Mouse (Mus musculus) lung, adult 2 months (tissue): ENCODE measurements around the gene Fcrl6. TPM values are rescaled to one million over a fixed set of nuclear protein-coding genes. Genes with fewer than 3 reads are reported as not detected.

Source experiments
- DNase-seq: peaks from one replicate; pipeline ENCODE4 v3.0.0; 2022
- H3K4me1 ChIP-seq: fragments of 200-500 bp; 2 replicates; pipeline ENCODE4 v1.6.1; 2011; ENCODE audit warnings: low read length; ENCODE audit not compliant: control insufficient read depth, insufficient read depth
- H3K4me3 ChIP-seq: fragments of 200-500 bp; replicated peaks from 2 replicates; pipeline ENCODE3; 2011; ENCODE audit warnings: low read depth, mild to moderate bottlenecking, control low read depth, low read length; ENCODE audit errors: extremely low read depth
- CTCF ChIP-seq: fragments of 200-500 bp; IDR thresholded peaks from 2 replicates; pipeline ENCODE4 v1.5.1; 2011; ENCODE audit warnings: mild to moderate bottlenecking, low read length, control low read depth; ENCODE audit not compliant: insufficient read depth
- POLR2A ChIP-seq: fragments of 200-500 bp; IDR thresholded peaks from 2 replicates; pipeline ENCODE4 v1.6.1; 2011; ENCODE audit warnings: low read depth, mild to moderate bottlenecking, control low read depth, low read length, borderline replicate concordance; ENCODE audit errors: extremely low read depth
- WGBS: fragments of 180-500 bp; shearing (Covaris S2); methylation state at CpG from one replicate; pipeline ENCODE4 v1.1.7; 2018; 5-methylcytosine and 5-hydroxymethylcytosine counted together
- polyA plus RNA-seq: library from polyadenylated mRNA; depleted of rRNA; stranded (reverse); fragments of >200 nt; gene quantifications from 2 replicates; pipeline ENCODE4 v1.2.3, GENCODE M21; 2012; rRNA removed

Fcrl6 gene
- polyA plus RNA-seq, 1 experiment = not detected

GRCm38 (mm10) chr1:172555638-172556037 is 46.7 kb downstream of the Fcrl6 start, which contains the start of gene Vsig8:
TSS of gene Vsig8 (plus strand) at chr1:172555938.
- no peak for DNase-seq
- no peak for TF ChIP-seq CTCF
- no peak for TF ChIP-seq POLR2A
- Histone ChIP-seq H3K4me3 (no peak within 1 kb of the TSS), H3K4me1 (peaks cover 6% of the 10 kb centered on the region; the same call in 1 of the 2 replicates)
- WGBS = 75% methylated on average over 11 of the region's 11 CpGs

DNA sequence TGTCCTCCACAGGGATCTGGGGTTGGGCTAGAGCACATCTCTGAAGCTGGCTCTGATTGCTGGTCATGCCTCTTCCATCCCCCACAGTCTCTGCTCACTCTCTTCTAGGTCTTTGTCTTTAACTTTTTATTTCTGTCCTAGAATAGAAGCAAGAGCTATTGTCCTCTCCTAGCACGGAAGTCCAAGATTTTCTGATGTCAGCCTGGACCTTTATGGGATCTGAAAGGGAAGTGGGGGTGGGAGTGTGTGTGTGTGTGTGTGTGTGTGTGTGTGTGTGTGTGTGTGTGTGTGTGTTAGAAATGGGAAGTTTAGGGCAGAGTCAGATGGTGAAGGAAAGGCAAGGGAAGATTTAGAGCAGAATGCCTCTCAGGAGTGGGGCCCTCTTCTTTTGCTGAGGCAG is 49.7 kb downstream of the Fcrl6 start:
- Histone ChIP-seq H3K4me1 (peaks cover 4% of the 10 kb centered on the region; the same call in 1 of the 2 replicates), H3K4me3 (no peak overlapping the region)
- DNase-seq = no peak
- TF ChIP-seq POLR2A (no peak), CTCF (no peak)
- WGBS = 65% methylated on average over 1 of the region's 1 CpGs

GRCm38 (mm10) chr1:172551009-172551408 is 51.3 kb downstream of the Fcrl6 start:
- no peak for TF ChIP-seq CTCF
- WGBS = 17% methylated on average over 7 of the region's 7 CpGs
- Histone ChIP-seq H3K4me3 (no peak overlapping the region), H3K4me1 (peaks cover 4% of the 10 kb centered on the region; the same call in 1 of the 2 replicates)
- no peak for DNase-seq

DNA sequence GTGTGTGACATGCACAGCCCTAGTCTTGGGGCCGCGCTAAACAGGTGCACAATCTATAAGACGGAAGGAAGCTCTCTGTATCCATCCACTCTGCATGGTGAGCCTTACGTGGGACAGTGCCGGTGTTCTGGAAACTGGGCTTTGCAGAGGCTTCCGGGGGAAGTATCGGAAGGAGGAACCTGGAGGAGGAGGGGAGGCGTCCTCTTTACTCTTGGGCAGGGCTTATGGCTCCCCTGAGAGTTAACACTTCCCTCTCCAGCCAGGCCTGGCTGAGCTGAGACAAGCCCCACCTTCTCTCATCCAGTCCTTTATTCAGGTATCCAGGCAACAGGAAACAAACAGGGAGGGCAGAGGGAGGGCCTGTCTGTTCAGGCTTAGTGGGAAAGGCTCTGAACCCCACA is 51.8 kb downstream of the Fcrl6 start:
- peak; percentile 60 for DNase-seq
- H3K4me1 ChIP-seq = peaks cover 4% of the 10 kb centered on the region; the same call in 1 of the 2 replicates
- under 1% methylated on average over 8 of the region's 8 CpGs for WGBS
- TF ChIP-seq POLR2A = peak; percentile 23; the same call in 1 of the 2 replicates
- TF ChIP-seq CTCF = no peak
- H3K4me3 ChIP-seq = peak overlapping the region; percentile 86

DNA sequence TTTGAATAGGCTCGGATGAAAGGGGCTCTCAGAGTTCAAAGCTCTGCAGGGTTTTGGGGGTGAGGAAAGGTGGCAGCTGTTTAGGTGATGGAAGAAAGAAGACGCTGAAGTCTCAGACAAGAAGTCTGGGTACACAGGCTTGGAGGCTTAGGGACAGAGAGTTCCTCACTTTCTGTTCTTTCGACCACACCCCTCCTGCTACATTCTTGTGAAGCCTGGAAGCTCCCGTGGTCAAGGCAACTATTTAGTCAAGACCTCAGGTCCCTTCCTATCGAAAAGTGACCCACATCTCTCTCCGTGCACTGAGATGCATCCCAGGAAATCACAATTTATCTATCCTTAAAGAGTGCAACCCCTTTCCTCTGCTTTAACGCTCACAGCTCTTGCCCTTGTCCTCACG is 52.6 kb downstream of the Fcrl6 start:
- WGBS = 14% methylated on average over 8 of the region's 8 CpGs
- TF ChIP-seq CTCF (no peak), POLR2A (no peak)
- peaks cover 4% of the 10 kb centered on the region; the same call in 1 of the 2 replicates for H3K4me1 ChIP-seq
- peak overlapping the region; percentile 86 for H3K4me3 ChIP-seq
- DNase-seq = peak; percentile 13

DNA sequence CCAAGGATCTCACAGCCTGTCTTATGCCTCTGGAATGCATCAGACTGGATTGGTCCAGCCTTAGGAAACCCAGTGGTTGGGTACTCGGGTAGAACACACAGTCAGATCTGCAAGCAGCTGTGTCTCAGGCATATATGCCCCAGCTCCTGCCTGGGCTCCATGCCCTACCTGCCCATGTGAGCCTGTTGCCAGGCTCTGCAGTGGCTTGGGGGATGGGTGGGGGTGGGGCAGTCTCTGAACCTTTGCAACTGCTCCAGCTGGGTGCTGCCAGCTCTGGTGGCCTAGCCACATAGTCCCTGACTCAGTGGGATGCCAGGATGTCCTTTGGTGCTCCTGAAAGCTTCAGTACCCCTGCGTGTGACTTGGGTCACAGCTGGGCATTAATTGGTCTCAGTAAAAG is 53.0 kb downstream of the Fcrl6 start:
- no peak for DNase-seq
- no peak overlapping the region for H3K4me3 ChIP-seq
- H3K4me1 ChIP-seq = peaks cover 4% of the 10 kb centered on the region; the same call in 1 of the 2 replicates
- TF ChIP-seq CTCF = no peak
- no peak for TF ChIP-seq POLR2A
- 46% methylated on average over 2 of the region's 2 CpGs for WGBS

- TF ChIP-seq CTCF = no peak
- no peak for TF ChIP-seq POLR2A
- peaks cover 4% of the 10 kb centered on the region; the same call in 1 of the 2 replicates for H3K4me1 ChIP-seq
- H3K4me3 ChIP-seq = no peak overlapping the region
- DNase-seq = peak; percentile 9
- 44% methylated on average over 7 of the region's 7 CpGs for WGBS
Observed at GRCm38 (mm10) chr1:172548501-172548900, 53.9 kb downstream of the Fcrl6 start.

Other genes with a start within 250 kb of the Fcrl6 start
- gene Pigm, start 226.0 kb downstream of the Fcrl6 start, polyA plus RNA-seq = 8.2 and 9.1 TPM in 2 replicates
- gene Slamf9, start 127.2 kb downstream of the Fcrl6 start, polyA plus RNA-seq = 10.6 and 15.2 TPM in 2 replicates
- gene Igsf9, start 120.8 kb downstream of the Fcrl6 start, polyA plus RNA-seq = 11.1 and 11.8 TPM in 2 replicates
- 585 and 594 TPM in 2 replicates for gene Tagln2, start 102.5 kb downstream of the Fcrl6 start, polyA plus RNA-seq
- 7.1 and 7.3 TPM in 2 replicates for gene Cfap45, start 81.8 kb downstream of the Fcrl6 start, polyA plus RNA-seq
- gene Vsig8, start 46.6 kb downstream of the Fcrl6 start, polyA plus RNA-seq = 0.37 and 12.5 TPM in 2 replicates
- gene Slamf8, start 12.0 kb downstream of the Fcrl6 start, polyA plus RNA-seq = 2.0 and 2.9 TPM in 2 replicates
- 29.6 and 48.0 TPM in 2 replicates for gene Dusp23, start 30.4 kb upstream of the Fcrl6 start, polyA plus RNA-seq
- not detected in 2 replicates for gene Crp, start 95.5 kb upstream of the Fcrl6 start, polyA plus RNA-seq